Mouse (Mus musculus): ENCODE measurements around the gene Asic2.

DNA sequence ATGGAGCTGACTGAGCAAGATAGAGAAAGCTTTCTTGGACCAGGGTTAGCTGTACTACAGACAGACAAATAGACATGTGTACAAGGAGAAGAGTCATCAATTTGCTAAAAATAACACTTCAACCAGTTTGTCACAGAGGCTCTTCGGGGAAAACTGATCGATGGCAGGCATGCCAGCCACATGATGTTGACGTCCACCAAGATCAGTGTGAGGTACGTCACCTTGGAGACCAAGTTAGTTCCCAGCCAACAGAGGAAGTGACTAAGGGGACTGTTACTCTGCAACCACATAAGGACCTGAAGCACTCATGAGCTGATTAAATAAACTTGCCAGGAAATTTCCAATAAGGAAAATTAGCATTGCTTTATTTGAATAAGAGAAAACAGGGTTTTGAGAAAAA is 557.0 kb downstream of the Asic2 start:
- no peak for TF ChIP-seq CTCF (IDR thresholded peaks at IDR 0.05; ENCODE audit: borderline replicate concordance, extremely low read depth, insufficient read depth, insufficient read length)
- TF ChIP-seq POLR2A (IDR thresholded peaks at IDR 0.05; ENCODE audit: borderline replicate concordance, extremely low read depth, insufficient read depth, insufficient read length, poor library complexity, severe bottlenecking) = no peak

Measured in brain, embryonic 14.5 days (tissue).